Mouse (Mus musculus) cerebellum, adult 2 months (tissue): ENCODE results near the gene Smdt1. TPM values are rescaled to one million over a fixed set of nuclear protein-coding genes. Genes with fewer than 3 reads are reported as not detected.
"Not testable (repeated sequence)": the region's sequence is repeated elsewhere in the genome, so short reads cannot be mapped to it uniquely, and the experiment has no call there.

Source experiments
- DNase-seq, 2 experiments: peaks; one replicate each; pipeline ENCODE4 v3.0.0; 2021
- H3K27ac ChIP-seq: fragments of 200-500 bp; 2 replicates; pipeline ENCODE4 v1.5.1; 2012; ENCODE audit warnings: low read length, control low read depth, inconsistent platforms; ENCODE audit not compliant: insufficient read depth
- H3K27me3 ChIP-seq: fragments of 200-500 bp; 2 replicates; pipeline ENCODE4 v1.6.1; 2012; ENCODE audit warnings: inconsistent platforms, mild to moderate bottlenecking, low read length, moderate library complexity; ENCODE audit not compliant: control insufficient read depth, insufficient read depth
- H3K4me1 ChIP-seq: fragments of 200-500 bp; 2 replicates; pipeline ENCODE4 v1.6.1; 2011; ENCODE audit warnings: low read length; ENCODE audit not compliant: control insufficient read depth, insufficient read depth
- H3K4me3 ChIP-seq: fragments of 200-500 bp; replicated peaks from 2 replicates; pipeline ENCODE3; 2011; ENCODE audit warnings: mild to moderate bottlenecking, low read depth, low read length, control low read depth; ENCODE audit not compliant: insufficient read depth
- CTCF ChIP-seq: fragments of 200-500 bp; IDR thresholded peaks from 2 replicates; pipeline ENCODE4 v1.5.1; 2011; ENCODE audit warnings: low read depth, mild to moderate bottlenecking, control low read depth, low read length, moderate library complexity, borderline replicate concordance; ENCODE audit not compliant: insufficient read depth
- POLR2A ChIP-seq: fragments of 200-500 bp; IDR thresholded peaks from 2 replicates; pipeline ENCODE4 v1.6.1; 2011; ENCODE audit warnings: low read length, control low read depth, borderline replicate concordance; ENCODE audit not compliant: insufficient read depth
- WGBS: fragments of 180-500 bp; shearing (Covaris S2); methylation state at CpG from one replicate; pipeline ENCODE4 v1.1.7; 2018; 5-methylcytosine and 5-hydroxymethylcytosine counted together
- polyA plus RNA-seq: library from polyadenylated mRNA; depleted of rRNA; stranded (reverse); fragments of >200 nt; gene quantifications from 2 replicates; pipeline ENCODE4 v1.2.3, GENCODE M21; 2012; rRNA removed

Smdt1 gene
- polyA plus RNA-seq, 1 experiment = 332 TPM

- no peaks in the 10 kb centered on the region for H3K27me3 ChIP-seq
- no peak for DNase-seq
- peak overlapping the region; percentile 77 for H3K4me3 ChIP-seq
- H3K27ac ChIP-seq = peak overlapping the region; percentile 32; the same call in 1 of the 2 replicates
- H3K4me1 ChIP-seq = no peaks in the 10 kb centered on the region
- WGBS = 57% methylated on average over 7 of the region's 7 CpGs
- TF ChIP-seq POLR2A = no peak
- no peak for TF ChIP-seq CTCF
Measured at GRCm38 (mm10) chr15:82379511-82379870, 40.7 kb downstream of the Smdt1 start.

GRCm38 (mm10) chr15:82379871-82380713, 41.3 kb downstream of the Smdt1 start, which contains the start of gene Cyp2d22:
Cyp2d22 (minus strand) TSS chr15:82380260.
- no peaks in the 10 kb centered on the region for H3K4me1 ChIP-seq
- peak; percentile 70 to 71 for DNase-seq
- WGBS = 4% methylated on average over 21 of the region's 24 CpGs
- H3K27me3 ChIP-seq = no peaks in the 10 kb centered on the region
- peak within 1 kb of the TSS; percentile 77 for H3K4me3 ChIP-seq
- TF ChIP-seq POLR2A (no peak), CTCF (no peak)
- peak within 1 kb of the TSS; percentile 71; the same call in 1 of the 2 replicates for H3K27ac ChIP-seq

- Histone ChIP-seq H3K4me3 (peak overlapping the region; percentile 77), H3K4me1 (no peaks in the 10 kb centered on the region), H3K27ac (peak overlapping the region; percentile 71; the same call in 1 of the 2 replicates), H3K27me3 (no peaks in the 10 kb centered on the region)
- TF ChIP-seq CTCF (no peak), POLR2A (no peak)
- 36% methylated on average over 7 of the region's 7 CpGs for WGBS
- no peak for DNase-seq
Measured at GRCm38 (mm10) chr15:82380714-82381062, 41.9 kb downstream of the Smdt1 start.

- DNase-seq = no peak
- TF ChIP-seq POLR2A (no peak), CTCF (no peak)
- Histone ChIP-seq H3K27ac (no peak overlapping the region), H3K27me3 (no peaks in the 10 kb centered on the region), H3K4me3 (no peak overlapping the region), H3K4me1 (no peaks in the 10 kb centered on the region)
- WGBS = 93% methylated on average over 2 of the region's 2 CpGs
Measured at GRCm38 (mm10) chr15:82382441-82382840, 43.7 kb downstream of the Smdt1 start.

GRCm38 (mm10) chr15:82385729-82386128, 47.0 kb downstream of the Smdt1 start:
- Histone ChIP-seq H3K27me3 (no peaks in the 10 kb centered on the region), H3K27ac (no peak overlapping the region), H3K4me1 (no peaks in the 10 kb centered on the region), H3K4me3 (no peak overlapping the region)
- 97% methylated on average over 2 of the region's 2 CpGs for WGBS
- no peak for DNase-seq
- TF ChIP-seq POLR2A = no peak
- no peak for TF ChIP-seq CTCF

GRCm38 (mm10) chr15:82389916-82390315, 51.2 kb downstream of the Smdt1 start:
- H3K4me1 ChIP-seq, H3K4me3 ChIP-seq, DNase-seq, H3K27ac ChIP-seq, H3K27me3 ChIP-seq: not testable (repeated sequence)
- WGBS = 95% methylated on average over 10 of the region's 10 CpGs

- H3K27ac ChIP-seq, H3K4me3 ChIP-seq, H3K4me1 ChIP-seq, DNase-seq, H3K27me3 ChIP-seq: not testable (repeated sequence)
- WGBS = 76% methylated on average over 2 of the region's 2 CpGs
Measured at GRCm38 (mm10) chr15:82393922-82394321, 55.2 kb downstream of the Smdt1 start, which contains the start of gene Cyp2d11. Cyp2d11 (minus strand) TSS chr15:82394022.

GRCm38 (mm10) chr15:82395955-82396354, 57.2 kb downstream of the Smdt1 start:
- not testable (repeated sequence) for DNase-seq, H3K27ac ChIP-seq, H3K4me1 ChIP-seq, H3K4me3 ChIP-seq, H3K27me3 ChIP-seq
- WGBS = 93% methylated on average over 3 of the region's 3 CpGs

Other genes with a start within 250 kb of the Smdt1 start
- 15.4 and 15.5 TPM in 2 replicates for gene Ccdc134, start 211.0 kb upstream of the Smdt1 start, polyA plus RNA-seq
- 104 and 105 TPM in 2 replicates for gene Srebf2, start 191.8 kb upstream of the Smdt1 start, polyA plus RNA-seq
- gene Shisa8, start 126.1 kb upstream of the Smdt1 start, polyA plus RNA-seq = 65.4 and 69.9 TPM in 2 replicates
- 0.89 and 0.93 TPM in 2 replicates for gene Tnfrsf13c, start 114.6 kb upstream of the Smdt1 start, polyA plus RNA-seq
- gene Cenpm, start 94.2 kb upstream of the Smdt1 start, polyA plus RNA-seq = 3.2 and 3.6 TPM in 2 replicates
- 195 and 218 TPM in 2 replicates for gene 1500009C09Rik, start 86.6 kb upstream of the Smdt1 start, polyA plus RNA-seq
- 306 and 367 TPM in 2 replicates for gene Sept3, start 64.1 kb upstream of the Smdt1 start, polyA plus RNA-seq
- gene Wbp2nl, start 40.0 kb upstream of the Smdt1 start, polyA plus RNA-seq = not detected in 2 replicates
- 63.0 and 75.2 TPM in 2 replicates for gene Naga, start within 50 bp of the Smdt1 start, polyA plus RNA-seq
- gene Pheta2, start within 50 bp of the Smdt1 start, polyA plus RNA-seq = 0.13 and 0.16 TPM in 2 replicates
- gene Ndufa6, start 15.4 kb downstream of the Smdt1 start, polyA plus RNA-seq = 608 and 627 TPM in 2 replicates
- gene Cyp2d22, start 41.3 kb downstream of the Smdt1 start, polyA plus RNA-seq = 64.2 and 65.4 TPM in 2 replicates
- not detected in 2 replicates for gene Cyp2d11, start 55.1 kb downstream of the Smdt1 start, polyA plus RNA-seq
- gene Cyp2d10, start 68.2 kb downstream of the Smdt1 start, polyA plus RNA-seq = not detected in 2 replicates
- gene Cyp2d9, start 94.5 kb downstream of the Smdt1 start, polyA plus RNA-seq = not detected in 2 replicates
- gene Cyp2d12, start 216.1 kb downstream of the Smdt1 start, polyA plus RNA-seq = not detected in 2 replicates